Mouse (Mus musculus) liver, embryonic 14 days (tissue): Measurements from ENCODE around the gene Tsr3. TPM values are rescaled to one million over a fixed set of nuclear protein-coding genes. Genes with fewer than 3 reads are reported as not detected.

Source experiments
- polyA plus RNA-seq: library from polyadenylated mRNA; depleted of rRNA; stranded (reverse); fragments of >200 nt; gene quantifications from 2 replicates; pipeline ENCODE4 v1.2.3, GENCODE M21; 2012; rRNA removed

Gene Tsr3
- polyA plus RNA-seq, result 13.1 and 15.0 TPM in 2 replicates

DNA sequence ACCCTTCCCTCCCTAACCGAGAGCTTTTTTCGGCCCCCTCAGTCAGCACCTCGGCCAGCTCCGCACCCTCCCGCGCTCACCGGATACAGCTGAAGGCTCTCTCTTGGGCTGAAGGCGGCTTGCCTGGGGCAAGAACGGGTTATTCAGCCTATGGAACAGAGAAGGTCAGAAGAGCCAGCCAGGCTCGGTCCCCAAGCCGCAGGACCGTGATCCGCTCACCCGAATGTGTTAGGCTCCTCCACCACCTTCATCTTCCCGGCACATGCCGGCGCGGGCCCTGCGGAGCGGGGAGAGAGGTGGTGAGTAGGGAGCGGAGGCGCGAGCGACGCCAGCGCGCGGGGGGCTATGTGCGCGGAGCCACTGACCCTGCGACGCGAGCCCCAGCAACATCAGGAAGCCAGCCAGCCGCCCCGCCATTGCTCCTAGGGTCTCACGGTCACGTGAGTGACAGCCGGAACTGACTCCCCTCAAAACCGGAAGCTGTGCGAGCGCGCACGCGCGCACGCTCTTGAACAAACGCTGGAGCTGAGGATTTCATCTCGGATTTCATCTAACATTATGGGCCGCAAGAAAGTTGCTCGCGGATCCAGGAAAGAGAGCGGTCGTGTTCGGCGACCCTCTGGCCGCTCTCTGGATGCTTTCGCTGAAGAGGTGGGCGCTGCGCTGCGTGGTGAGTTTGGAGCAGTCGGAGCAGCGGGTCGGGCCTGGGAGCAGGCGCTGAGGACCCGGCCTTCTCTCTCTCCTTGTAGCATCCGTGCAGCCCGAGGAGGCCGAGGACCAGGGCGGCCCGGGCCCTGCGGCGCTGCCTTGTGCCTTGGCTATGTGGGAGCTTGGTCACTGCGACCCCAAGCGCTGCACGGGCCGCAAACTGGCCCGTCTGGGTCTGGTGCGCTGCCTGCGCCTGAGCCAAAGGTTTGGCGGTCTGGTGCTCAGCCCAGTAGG lies at the start of gene Tsr3, which contains the start of gene Gnptg:
TSS of gene Tsr3 (plus strand) at position 476 of the 942 bp plus-strand sequence.
TSS of gene Gnptg (minus strand) at position 430 of the 942 bp plus-strand sequence.

DNA sequence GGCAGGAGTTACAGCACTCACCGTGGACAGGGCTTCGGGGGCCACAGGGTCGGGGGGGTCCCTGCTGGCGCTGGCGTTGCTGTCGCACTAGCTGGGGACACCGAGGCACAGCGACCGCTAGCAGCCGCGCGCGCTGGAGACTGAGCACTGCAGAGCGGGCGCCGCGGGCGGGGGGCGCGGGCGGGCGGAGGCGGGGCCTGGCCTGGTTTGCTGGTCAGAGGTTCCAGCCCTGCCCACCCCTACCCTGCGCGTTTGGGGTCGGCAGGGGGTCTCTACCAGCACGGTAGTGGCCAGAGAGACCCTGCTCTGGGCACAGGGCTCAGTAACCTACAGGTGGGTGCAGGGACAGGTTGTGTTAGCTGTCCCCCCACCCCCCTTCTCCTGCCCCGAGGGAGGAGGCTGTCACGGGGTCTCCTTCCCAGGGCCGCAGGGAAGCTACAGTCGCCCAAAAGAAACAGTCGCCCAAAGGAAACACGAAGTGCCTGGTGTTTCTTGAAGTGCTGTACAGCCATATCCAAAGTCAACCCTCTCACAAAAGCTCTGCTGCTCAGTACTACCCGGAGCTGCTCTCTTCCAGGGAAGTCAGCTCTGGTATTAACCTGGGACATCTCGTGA lies 16.3 kb downstream of the Tsr3 start, which contains the start of gene Baiap3:
TSS of gene Baiap3 (minus strand) at position 225 of the 615 bp plus-strand sequence.

GRCm38 (mm10) chr17:25274571-25275346 lies 34.8 kb downstream of the Tsr3 start, which contains the start of gene Ube2i:
TSS of gene Ube2i (minus strand) at chr17:25274622.

Other genes with a start within 250 kb of the Tsr3 start
- 7.1 and 8.3 TPM in 2 replicates for gene Cramp1l, start 224.4 kb upstream of the Tsr3 start, polyA plus RNA-seq
- gene Ift140, start 224.1 kb upstream of the Tsr3 start, polyA plus RNA-seq, result 54.0 and 61.2 TPM in 2 replicates
- gene Tmem204, start 156.6 kb upstream of the Tsr3 start, polyA plus RNA-seq, result 2.4 and 3.1 TPM in 2 replicates
- 7.4 and 8.8 TPM in 2 replicates for gene Telo2, start 124.2 kb upstream of the Tsr3 start, polyA plus RNA-seq
- gene Ptx4, start 119.4 kb upstream of the Tsr3 start, polyA plus RNA-seq, result 0.02 TPM in 1 of 2 replicates, not detected in the other
- gene Clcn7, start 106.8 kb upstream of the Tsr3 start, polyA plus RNA-seq, result 6.7 and 8.2 TPM in 2 replicates
- 0.02 and 0.03 TPM in 2 replicates for gene Ccdc154, start 77.7 kb upstream of the Tsr3 start, polyA plus RNA-seq
- gene Gm38655, start 64.7 kb upstream of the Tsr3 start, polyA plus RNA-seq, result not detected in 2 replicates
- 13.3 and 13.8 TPM in 2 replicates for gene BC003965, start 55.6 kb upstream of the Tsr3 start, polyA plus RNA-seq
- gene Unkl, start 51.8 kb upstream of the Tsr3 start, polyA plus RNA-seq, result 30.9 and 38.3 TPM in 2 replicates
- gene Gnptg, start within 50 bp of the Tsr3 start, polyA plus RNA-seq, result 10.3 and 11.4 TPM in 2 replicates
- gene Baiap3, start 16.2 kb downstream of the Tsr3 start, polyA plus RNA-seq, result 0.23 and 0.25 TPM in 2 replicates
- gene Ube2i, start 34.5 kb downstream of the Tsr3 start, polyA plus RNA-seq, result 162 and 191 TPM in 2 replicates
- gene Prss34, start 58.2 kb downstream of the Tsr3 start, polyA plus RNA-seq, result 0.67 and 0.69 TPM in 2 replicates
- gene Prss28, start 68.5 kb downstream of the Tsr3 start, polyA plus RNA-seq, result not detected in 2 replicates
- not detected in 2 replicates for gene Prss29, start 78.5 kb downstream of the Tsr3 start, polyA plus RNA-seq
- 0.02 TPM in 1 of 2 replicates, not detected in the other for gene Tpsab1, start 105.4 kb downstream of the Tsr3 start, polyA plus RNA-seq
- 0.07 and 0.16 TPM in 2 replicates for gene Tpsb2, start 126.1 kb downstream of the Tsr3 start, polyA plus RNA-seq
- gene Tpsg1, start 129.1 kb downstream of the Tsr3 start, polyA plus RNA-seq, result 0.28 and 0.70 TPM in 2 replicates
- 1.0 and 1.3 TPM in 2 replicates for gene Cacna1h, start 193.6 kb downstream of the Tsr3 start, polyA plus RNA-seq
- gene Tekt4, start 214.4 kb downstream of the Tsr3 start, polyA plus RNA-seq, result 0.06 TPM in 1 of 2 replicates, not detected in the other